Mouse (Mus musculus) ES-E14 (cell line): ENCODE results near the gene Upk1a.

Experiments used
- CHD2 ChIP-seq: IDR thresholded peaks from 2 replicates; pipeline ENCODE4 v1.6.1; 2014; ENCODE audit warnings: mild to moderate bottlenecking, low read depth, low read length, inconsistent platforms
- HCFC1 ChIP-seq: IDR thresholded peaks from 2 replicates; pipeline ENCODE4 v1.6.1; 2012; ENCODE audit warnings: low read length, inconsistent platforms, borderline replicate concordance; ENCODE audit not compliant: insufficient read depth
- MAFK ChIP-seq: IDR thresholded peaks from 2 replicates; pipeline ENCODE4 v1.6.1; 2014; ENCODE audit warnings: mild to moderate bottlenecking, low read depth, low read length, inconsistent platforms; ENCODE audit not compliant: insufficient read depth
- ZC3H11A ChIP-seq: IDR thresholded peaks from 2 replicates; pipeline ENCODE4 v1.6.1; 2012; ENCODE audit warnings: low read depth, mild to moderate bottlenecking, inconsistent platforms, low read length, borderline replicate concordance
- ZNF384 ChIP-seq: IDR thresholded peaks from 2 replicates; pipeline ENCODE4 v1.6.1; 2012; ENCODE audit warnings: low read depth, low read length, inconsistent platforms

- TF ChIP-seq ZNF384 (no peak), CHD2 (no peak), MAFK (no peak), HCFC1 (no peak), ZC3H11A (no peak)
These were observed 13.1 kb upstream of the Upk1a start, which contains the start of gene Cox6b1 for GRCm38 (mm10) chr7:30625530-30626384.
